Mouse (Mus musculus) myocyte (in vitro differentiated cells): ENCODE results near the gene Entpd7. TPM values are rescaled to one million over a fixed set of nuclear protein-coding genes. Genes with fewer than 3 reads are reported as not detected.

Source experiments
- H3K27me3 ChIP-seq: one replicate; pipeline ENCODE4 v1.6.1; 2011; ENCODE audit not compliant: control insufficient read depth, insufficient read depth, insufficient read length
- H3K36me3 ChIP-seq: one replicate; pipeline ENCODE4 v1.6.1; 2011; ENCODE audit not compliant: control insufficient read depth, insufficient read depth
- H3K4me2 ChIP-seq: one replicate; pipeline ENCODE4 v1.6.1; 2011; ENCODE audit warnings: low read depth, control low read depth
- H3K4me3 ChIP-seq: one replicate; pipeline ENCODE4 v1.5.1; 2011; ENCODE audit warnings: mild to moderate bottlenecking, control low read depth, moderate library complexity
- H3K79me2 ChIP-seq: one replicate; pipeline ENCODE4 v1.6.1; 2011; ENCODE audit not compliant: control insufficient read depth, insufficient read depth
- H3ac ChIP-seq: one replicate; pipeline ENCODE4 v1.6.1; 2011; ENCODE audit not compliant: control insufficient read depth, insufficient read length
- CEBPB ChIP-seq: IDR thresholded peaks from 2 replicates; pipeline ENCODE4 v1.6.1; 2011; ENCODE audit warnings: mild to moderate bottlenecking, moderate library complexity; ENCODE audit not compliant: poor library complexity, insufficient read depth, severe bottlenecking
- E2F4 ChIP-seq: IDR thresholded peaks from one replicate; pipeline ENCODE4 v1.6.1; 2011; ENCODE audit warnings: mild to moderate bottlenecking, control low read depth, moderate library complexity; ENCODE audit not compliant: insufficient read depth
- MAX ChIP-seq: IDR thresholded peaks from one replicate; pipeline ENCODE4 v1.6.1; 2011; ENCODE audit warnings: low read depth, mild to moderate bottlenecking, control low read depth
- MYOD1 ChIP-seq, 3 experiments: IDR thresholded peaks; one replicate each; pipeline ENCODE4 v1.6.1; 2011; ENCODE audit warnings: control low read depth in 2 of 3, low read depth in 2 of 3, mild to moderate bottlenecking in 2 of 3, moderate library complexity in 1 of 3; ENCODE audit not compliant: insufficient read length in 2 of 3, control insufficient read depth in 1 of 3
- MYOG ChIP-seq, 3 experiments: IDR thresholded peaks; one replicate each; pipeline ENCODE4 v1.6.1; 2011; ENCODE audit warnings: control low read depth in 2 of 3, low read depth in 2 of 3, mild to moderate bottlenecking in 2 of 3; ENCODE audit not compliant: insufficient read length in 2 of 3, control insufficient read depth in 1 of 3, insufficient read depth in 1 of 3
- POLR2A ChIP-seq: IDR thresholded peaks from one replicate; pipeline ENCODE4 v1.6.1; 2011; ENCODE audit warnings: low read depth, mild to moderate bottlenecking, control low read depth, moderate library complexity; ENCODE audit not compliant: insufficient read length
- POLR2AphosphoS2 ChIP-seq: IDR thresholded peaks from one replicate; pipeline ENCODE4 v1.6.1; 2011; ENCODE audit warnings: low read depth, control low read depth; ENCODE audit not compliant: insufficient read length
- REST ChIP-seq: IDR thresholded peaks from one replicate; pipeline ENCODE4 v1.6.1; 2011; ENCODE audit warnings: mild to moderate bottlenecking, control low read depth, moderate library complexity; ENCODE audit not compliant: insufficient read depth, insufficient read length
- SRF ChIP-seq: IDR thresholded peaks from one replicate; pipeline ENCODE4 v1.6.1; 2011; ENCODE audit warnings: low read depth; ENCODE audit not compliant: control insufficient read depth, insufficient read length
- TCF12 ChIP-seq: IDR thresholded peaks from one replicate; pipeline ENCODE4 v1.6.1; 2011; ENCODE audit warnings: mild to moderate bottlenecking, control low read depth; ENCODE audit not compliant: poor library complexity, insufficient read depth, severe bottlenecking
- TCF3 ChIP-seq: IDR thresholded peaks from one replicate; pipeline ENCODE4 v1.6.1; 2011; ENCODE audit warnings: low read depth, control low read depth; ENCODE audit not compliant: insufficient read length
- USF1 ChIP-seq: IDR thresholded peaks from one replicate; pipeline ENCODE4 v1.6.1; 2011; ENCODE audit warnings: low read depth, mild to moderate bottlenecking, control low read depth, moderate library complexity
- polyA plus RNA-seq: library from polyadenylated mRNA; unstranded; fragments of >200 nt; fragmentation: generic; extraction: Trizol; gene quantifications from one replicate; pipeline ENCODE4 v1.2.1, GENCODE M21; 2012; ENCODE audit warnings: missing spikeins

The Entpd7 gene
- polyA plus RNA-seq, 1 experiment, result 2.2 TPM

- TF ChIP-seq TCF3 (no peak), TCF12 (no peak), POLR2A (no peak), REST (no peak), E2F4 (no peak), USF1 (no peak), MYOD1 (IDR thresholded peaks at IDR 0.05; ENCODE audit: control insufficient read depth in 1 of 3, insufficient read length in 2 of 3, low read depth in 2 of 3) (no peak), CEBPB (no peak), SRF (no peak), MYOG (IDR thresholded peaks at IDR 0.05; ENCODE audit: control insufficient read depth in 1 of 3, insufficient read depth in 1 of 3, insufficient read length in 2 of 3, low read depth in 2 of 3) (no peak), MAX (no peak)
These were observed 9.9 kb upstream of the Entpd7 start for GRCm38 (mm10) chr19:43679474-43679981.

GRCm38 (mm10) chr19:43681541-43681940 lies 7.9 kb upstream of the Entpd7 start:
- no peak for TF ChIP-seq REST
- TF ChIP-seq MYOG (IDR thresholded peaks at IDR 0.05; ENCODE audit: control insufficient read depth in 1 of 3, insufficient read depth in 1 of 3, insufficient read length in 2 of 3, low read depth in 2 of 3), result no peak
- no peak for TF ChIP-seq USF1
- TF ChIP-seq POLR2AphosphoS2, result no peak
- no peak for TF ChIP-seq TCF3
- TF ChIP-seq TCF12, result no peak
- TF ChIP-seq E2F4, result no peak
- no peak for TF ChIP-seq CEBPB
- TF ChIP-seq MYOD1 (IDR thresholded peaks at IDR 0.05; ENCODE audit: control insufficient read depth in 1 of 3, insufficient read length in 2 of 3, low read depth in 2 of 3), result no peak
- TF ChIP-seq SRF, result no peak
- no peak for TF ChIP-seq MAX
- no peak for TF ChIP-seq POLR2A
- Histone ChIP-seq H3K27me3 (no peaks in the 10 kb centered on the region), H3ac (no peak overlapping the region), H3K79me2 (no peaks in the 10 kb centered on the region), H3K4me2 (no peak overlapping the region), H3K36me3 (no peaks in the 10 kb centered on the region), H3K4me3 (no peak overlapping the region)

More at GRCm38 (mm10) chr19:43679474-43679981, 9.9 kb upstream of the Entpd7 start:
- Histone ChIP-seq H3K4me3 (no peak overlapping the region), H3K27me3 (no peaks in the 10 kb centered on the region), H3ac (no peak overlapping the region), H3K36me3 (no peaks in the 10 kb centered on the region), H3K79me2 (no peaks in the 10 kb centered on the region), H3K4me2 (no peak overlapping the region)

GRCm38 (mm10) chr19:43692815-43693214 lies 3.3 kb downstream of the Entpd7 start:
- no peaks in the 10 kb centered on the region for H3K27me3 ChIP-seq
- no peak for TF ChIP-seq MAX
- H3ac ChIP-seq, result no peak overlapping the region

DNA sequence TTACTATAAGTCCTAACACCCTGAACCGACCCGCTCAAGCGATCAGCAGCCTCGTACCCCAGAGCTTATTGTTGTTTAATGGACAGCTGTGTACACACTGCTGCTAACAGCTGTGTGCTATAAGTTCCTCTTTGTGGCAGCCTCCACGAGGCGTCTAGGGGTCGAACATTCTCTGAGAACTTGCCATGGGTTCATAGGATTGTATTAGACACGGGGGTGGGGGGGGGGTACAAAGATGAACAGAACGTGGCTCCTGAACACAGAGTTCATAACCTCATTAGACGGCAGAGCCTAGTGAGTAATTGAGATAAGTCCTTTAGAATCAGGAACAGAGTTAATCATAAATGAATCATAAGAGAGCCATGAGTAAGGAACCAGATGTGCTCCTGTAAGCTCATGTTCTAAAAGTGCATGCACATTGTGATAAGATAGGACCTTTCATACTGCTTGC lies 6.1 kb downstream of the Entpd7 start:
- Histone ChIP-seq H3K4me3 (no peak overlapping the region), H3K27me3 (no peaks in the 10 kb centered on the region), H3ac (no peak overlapping the region), H3K79me2 (no peaks in the 10 kb centered on the region), H3K4me2 (peak overlapping the region; percentile 13), H3K36me3 (peaks cover 5% of the 10 kb centered on the region)
- TF ChIP-seq E2F4 (no peak), MAX (no peak), USF1 (no peak), TCF3 (no peak), POLR2A (no peak), MYOG (IDR thresholded peaks at IDR 0.05; ENCODE audit: control insufficient read depth in 1 of 3, insufficient read depth in 1 of 3, insufficient read length in 2 of 3, low read depth in 2 of 3) (no peak), REST (no peak), POLR2AphosphoS2 (no peak), CEBPB (no peak), SRF (no peak), MYOD1 (IDR thresholded peaks at IDR 0.05; ENCODE audit: control insufficient read depth in 1 of 3, insufficient read length in 2 of 3, low read depth in 2 of 3) (no peak), TCF12 (no peak)

More at GRCm38 (mm10) chr19:43692815-43693214, 3.3 kb downstream of the Entpd7 start:
- Histone ChIP-seq H3K4me2 (no peak overlapping the region), H3K36me3 (no peaks in the 10 kb centered on the region), H3K4me3 (no peak overlapping the region), H3K79me2 (no peaks in the 10 kb centered on the region)

DNA sequence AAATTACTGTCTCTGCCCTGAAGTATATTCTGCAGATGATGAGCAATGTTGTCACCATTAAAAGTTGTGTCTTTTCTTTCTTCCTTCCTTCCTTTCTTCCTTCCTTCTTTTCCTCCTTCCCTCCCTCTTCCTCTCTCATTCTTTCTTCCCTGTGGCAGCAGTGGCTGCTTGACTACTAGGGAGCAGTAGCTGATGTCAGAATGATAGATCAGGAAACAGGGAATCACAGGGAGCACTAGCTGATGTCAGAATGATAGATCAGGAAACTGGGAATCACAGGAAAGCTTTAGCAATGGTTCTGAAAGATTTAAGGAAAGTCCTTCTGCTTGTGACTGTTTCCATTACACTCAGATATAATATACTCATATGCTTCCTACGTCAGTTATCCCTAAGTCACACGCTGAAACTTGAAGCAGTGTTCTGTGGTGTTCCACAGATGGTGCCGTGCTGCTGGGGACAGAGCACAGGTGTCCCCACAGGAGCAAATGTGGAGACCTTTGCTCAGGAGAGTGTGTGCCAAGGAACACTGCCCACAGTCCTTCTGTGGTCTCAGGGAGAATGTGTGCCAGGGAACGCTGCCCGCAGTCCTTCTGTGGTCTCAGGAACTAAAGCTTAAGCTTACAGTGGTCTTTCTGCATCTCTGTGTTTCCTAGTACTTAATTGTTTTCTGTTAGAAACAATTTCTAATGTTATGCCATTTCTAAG lies 8.3 kb downstream of the Entpd7 start:
- Histone ChIP-seq H3K4me3 (no peak overlapping the region), H3K36me3 (peaks cover 5% of the 10 kb centered on the region), H3K27me3 (no peaks in the 10 kb centered on the region), H3K79me2 (no peaks in the 10 kb centered on the region), H3K4me2 (peak overlapping the region; percentile 8), H3ac (no peak overlapping the region)
- TF ChIP-seq REST (no peak), MYOD1 (IDR thresholded peaks at IDR 0.05; ENCODE audit: control insufficient read depth in 1 of 3, insufficient read length in 2 of 3, low read depth in 2 of 3) (peak in 1 of 3 experiments; percentile 53), MYOG (IDR thresholded peaks at IDR 0.05; ENCODE audit: control insufficient read depth in 1 of 3, insufficient read depth in 1 of 3, insufficient read length in 2 of 3, low read depth in 2 of 3) (peak in 1 of 3 experiments; percentile 88), CEBPB (no peak), TCF3 (no peak)
